Comparison of ENCODE assay signal across 9 mouse cellular contexts in genomic region chr11:116603339-116603738, GRCm38 (mm10). TPM values are rescaled to one million over a fixed set of nuclear protein-coding genes. Genes with fewer than 3 reads are reported as not detected.
A peak's percentile ranks its signal among the peaks of the same experiment; 100 is the strongest.
DNase-seq lines count a peak whose midpoint lies in the region; ATAC-seq and TF ChIP-seq lines count a peak whose summit lies in the region.
"Had no signal": no experiment of that assay in that cellular context is flagged by ENCODE, and none has a peak within 500 bp of the region (broad histone marks: within the 10 kb centered on the region; RNA-seq: fewer than 3 reads in every experiment).

No protein-coding gene starts in this region.

- no peak for ATAC-seq in heart, embryonic 12.5 days (ENCODE audit: insufficient number of reproducible peaks, low FRiP score)
- peak; percentile 25; the same call in 1 of the 2 replicates for ATAC-seq in lung, postnatal 0 days
- ATAC-seq: forebrain, embryonic 16.5 days had no signal

- 82% methylated on average over 10 of the region's 10 CpGs for WGBS in heart, embryonic 12.5 days
- 90% methylated on average over 10 of the region's 10 CpGs for WGBS in lung, postnatal 0 days

- peak; percentile 82 for TF ChIP-seq CTCF in lung, postnatal 0 days (IDR thresholded peaks at IDR 0.05)

- peaks cover 81% of the 10 kb centered on the region for H3K36me3 ChIP-seq in heart, embryonic 12.5 days
- peaks cover 71% of the 10 kb centered on the region for H3K36me3 ChIP-seq in lung, postnatal 0 days (ENCODE audit: insufficient read depth, low read length)

- no peak overlapping the region for H3K4me3 ChIP-seq in heart, embryonic 12.5 days
- H3K4me3 ChIP-seq in lung, postnatal 0 days (ENCODE audit: low read depth, low read length) = no peak overlapping the region

- no peak for TF ChIP-seq EP300 in lung, postnatal 0 days (IDR thresholded peaks at IDR 0.05)

- H3K9ac ChIP-seq in heart, embryonic 12.5 days = no peak overlapping the region
- H3K9ac ChIP-seq in lung, postnatal 0 days (replicated peaks; ENCODE audit: low read depth) = no peak overlapping the region

- no peaks in the 10 kb centered on the region for H3K27me3 ChIP-seq in heart, embryonic 12.5 days (replicated peaks)
- no peaks in the 10 kb centered on the region for H3K27me3 ChIP-seq in lung, postnatal 0 days (replicated peaks; ENCODE audit: insufficient read depth, low read length)

- no peak overlapping the region for H3K4me2 ChIP-seq in heart, embryonic 12.5 days
- H3K4me2 ChIP-seq in lung, postnatal 0 days (replicated peaks; ENCODE audit: low read depth, low read length) = no peak overlapping the region

- no peak overlapping the region for H3K27ac ChIP-seq in heart, embryonic 12.5 days (ENCODE audit: poor library complexity, severe bottlenecking)
- H3K27ac ChIP-seq in lung, postnatal 0 days (ENCODE audit: low read length) = no peak overlapping the region

- H3K9me3 ChIP-seq in heart, embryonic 12.5 days (replicated peaks) = no peaks in the 10 kb centered on the region
- no peaks in the 10 kb centered on the region for H3K9me3 ChIP-seq in lung, postnatal 0 days (ENCODE audit: low read length)

- H3K4me1 ChIP-seq in heart, embryonic 12.5 days (replicated peaks) = no peaks in the 10 kb centered on the region
- no peaks in the 10 kb centered on the region for H3K4me1 ChIP-seq in lung, postnatal 0 days (ENCODE audit: insufficient read depth, low read depth, low read length)

- DNase-seq in heart, postnatal 4 days = peak; percentile 65
- DNase-seq in A20 (ENCODE audit: low read depth, low spot score) (peak; percentile 44), NIH3T3 (ENCODE audit: low read depth) (peak; percentile 62)
- DNase-seq in lung, postnatal 0 days (ENCODE audit: low spot score) = peak; percentile 55
- DNase-seq in embryo, embryonic 11 days = no peak
- no peak for DNase-seq in adrenal gland, postnatal 4 days (ENCODE audit: low spot score in 2 of 2)
- no peak for DNase-seq in layer of hippocampus, adult 8-10 months (ENCODE audit: low spot score in 2 of 2)

RNA-seq across cellular contexts. Expression of gene Aanat, which starts 17.1 kb away (rescaled TPM):
- not detected for total RNA-seq in heart, postnatal 4 days (2021)
- not detected in 2 replicates for polyA plus RNA-seq in heart, embryonic 12.5 days (2016; fragmentation: Nextera tagmentation; extraction: Ambion mirVana)
- 0.26 TPM in 1 of 2 replicates, not detected in the other for polyA plus RNA-seq in lung, postnatal 0 days (2015; fragmentation: Nextera tagmentation; extraction: Ambion mirVana)
- total RNA-seq in adrenal gland, postnatal 4 days (2021) = not detected
- total RNA-seq in layer of hippocampus, adult 8-10 months (2022) = 1 to 10 TPM in 3 of 4 experiments, under 1 TPM in 1; 0.57 to 3.9 (median 1.4) TPM
- polyA plus RNA-seq: forebrain, embryonic 16.5 days had no signal

RNA-seq across cellular contexts. Expression of gene Ube2o, which starts 22.1 kb away (rescaled TPM):
- total RNA-seq in heart, postnatal 4 days (2021) = 10 to 100 TPM; 29.1 to 33.8 TPM
- polyA plus RNA-seq in heart, embryonic 12.5 days (2016; fragmentation: Nextera tagmentation; extraction: Ambion mirVana) = 18.1 and 19.9 TPM in 2 replicates
- 9.1 and 9.8 TPM in 2 replicates for polyA plus RNA-seq in lung, postnatal 0 days (2015; fragmentation: Nextera tagmentation; extraction: Ambion mirVana)
- total RNA-seq in adrenal gland, postnatal 4 days (2021) = 10 to 100 TPM; 32.6 to 39.0 TPM
- 100 to 1,000 TPM in 1 of 4 experiments, 10 to 100 TPM in 3; 96.8 to 110 (median 98.8) TPM for total RNA-seq in layer of hippocampus, adult 8-10 months (2022)

RNA-seq across cellular contexts. Expression of gene Rhbdf2, which starts 23.5 kb away (rescaled TPM):
- total RNA-seq in heart, postnatal 4 days (2021) = 10 to 100 TPM; 16.4 to 17.5 TPM
- polyA plus RNA-seq in heart, embryonic 12.5 days (2016; fragmentation: Nextera tagmentation; extraction: Ambion mirVana) = 7.5 and 8.1 TPM in 2 replicates
- polyA plus RNA-seq in lung, postnatal 0 days (2015; fragmentation: Nextera tagmentation; extraction: Ambion mirVana) = 23.5 and 27.9 TPM in 2 replicates
- total RNA-seq in adrenal gland, postnatal 4 days (2021) = 10 to 100 TPM; 18.0 TPM
- total RNA-seq in layer of hippocampus, adult 8-10 months (2022) = 1 to 10 TPM; 1.1 to 2.5 (median 1.8) TPM

RNA-seq across cellular contexts. Expression of gene Prcd, which starts 50.0 kb away (rescaled TPM):
- 1 to 10 TPM; 1.1 to 1.5 TPM for total RNA-seq in heart, postnatal 4 days (2021)
- 0.73 TPM in 1 of 2 replicates, not detected in the other for polyA plus RNA-seq in heart, embryonic 12.5 days (2016; fragmentation: Nextera tagmentation; extraction: Ambion mirVana)
- 10.9 and 16.4 TPM in 2 replicates for polyA plus RNA-seq in lung, postnatal 0 days (2015; fragmentation: Nextera tagmentation; extraction: Ambion mirVana)
- 1 to 10 TPM; 5.2 to 5.5 TPM for total RNA-seq in adrenal gland, postnatal 4 days (2021)
- total RNA-seq in layer of hippocampus, adult 8-10 months (2022) = 1 to 10 TPM; 4.8 to 8.5 (median 5.8) TPM

RNA-seq across cellular contexts. Expression of gene Cygb, which starts 50.8 kb away (rescaled TPM):
- total RNA-seq in heart, postnatal 4 days (2021) = 10 to 100 TPM; 46.2 to 57.9 TPM
- 1.3 and 1.4 TPM in 2 replicates for polyA plus RNA-seq in heart, embryonic 12.5 days (2016; fragmentation: Nextera tagmentation; extraction: Ambion mirVana)
- 27.3 and 32.0 TPM in 2 replicates for polyA plus RNA-seq in lung, postnatal 0 days (2015; fragmentation: Nextera tagmentation; extraction: Ambion mirVana)
- total RNA-seq in adrenal gland, postnatal 4 days (2021) = 10 to 100 TPM; 39.7 to 43.6 TPM
- total RNA-seq in layer of hippocampus, adult 8-10 months (2022) = 10 to 100 TPM; 57.2 to 76.1 (median 63.0) TPM

Comparison
In these comparisons a context has a peak if more than half of its experiments do, and no peak if none do; other contexts are left out.
1. DNase-seq: peak in heart, postnatal 4 days (single experiment), A20 (single experiment), NIH3T3 (single experiment) and lung, postnatal 0 days (single experiment); none in embryo, embryonic 11 days (single experiment), adrenal gland, postnatal 4 days (0 of 2) and layer of hippocampus, adult 8-10 months (0 of 2).
2. RNA of gene Rhbdf2, which starts 23.5 kb away (total RNA-seq): 18.0 TPM in adrenal gland, postnatal 4 days and 16.4 to 17.5 TPM in heart, postnatal 4 days; 1.1 to 2.5 TPM in layer of hippocampus, adult 8-10 months; every median in the first group is over 4 times any median in the second.